Mouse (Mus musculus): Measurements from ENCODE around the gene Rnf19b. TPM values are rescaled to one million over a fixed set of nuclear protein-coding genes. Genes with fewer than 3 reads are reported as not detected.

Gene Rnf19b
- polyA plus RNA-seq, 1 experiment from 2014 or later: 36.3 TPM

- ATAC-seq (ENCODE audit: low read depth): no peak
- Histone ChIP-seq H3K9me3 (ENCODE audit: control insufficient read depth, low read length) (no peaks in the 10 kb centered on the region), H3K27ac (ENCODE audit: low read depth, low read length) (no peak overlapping the region), H3K4me3 (ENCODE audit: low read depth, low read length) (no peak overlapping the region), H3K4me1 (ENCODE audit: control insufficient read depth, insufficient read depth, low read length) (peaks cover 4% of the 10 kb centered on the region; the same call in 1 of the 2 replicates), H3K36me3 (ENCODE audit: control insufficient read depth, insufficient read depth, low read length) (no peaks in the 10 kb centered on the region), H3K9ac (replicated peaks; ENCODE audit: low read depth, low read length) (no peak overlapping the region), H3K27me3 (ENCODE audit: control insufficient read depth, insufficient read depth, low read length) (peaks cover 8% of the 10 kb centered on the region; the same call in 1 of the 2 replicates), H3K4me2 (ENCODE audit: low read depth, low read length) (no peak overlapping the region)
- WGBS: 17% methylated on average over 9 of the region's 9 CpGs
Observed at GRCm38 (mm10) chr4:129106073-129106472, 48.0 kb downstream of the Rnf19b start.

- Histone ChIP-seq H3K4me1 (ENCODE audit: control insufficient read depth, insufficient read depth, low read length) (peaks cover 8% of the 10 kb centered on the region; the same call in 1 of the 2 replicates), H3K9me3 (ENCODE audit: control insufficient read depth, low read length) (no peaks in the 10 kb centered on the region), H3K27me3 (ENCODE audit: control insufficient read depth, insufficient read depth, low read length) (peaks cover 8% of the 10 kb centered on the region; the same call in 1 of the 2 replicates), H3K9ac (replicated peaks; ENCODE audit: low read depth, low read length) (no peak overlapping the region), H3K4me2 (ENCODE audit: low read depth, low read length) (no peak overlapping the region), H3K27ac (ENCODE audit: low read depth, low read length) (no peak overlapping the region), H3K36me3 (ENCODE audit: control insufficient read depth, insufficient read depth, low read length) (no peaks in the 10 kb centered on the region), H3K4me3 (ENCODE audit: low read depth, low read length) (no peak overlapping the region)
- WGBS: 75% methylated on average over 10 of the region's 10 CpGs
- ATAC-seq (ENCODE audit: low read depth): no peak
Observed at GRCm38 (mm10) chr4:129107348-129107899, 49.4 kb downstream of the Rnf19b start.

- Histone ChIP-seq H3K9me3 (ENCODE audit: control insufficient read depth, low read length) (no peaks in the 10 kb centered on the region), H3K27ac (ENCODE audit: low read depth, low read length) (no peak overlapping the region), H3K4me3 (ENCODE audit: low read depth, low read length) (no peak overlapping the region), H3K4me2 (ENCODE audit: low read depth, low read length) (no peak overlapping the region), H3K4me1 (ENCODE audit: control insufficient read depth, insufficient read depth, low read length) (peaks cover 11% of the 10 kb centered on the region; the same call in 1 of the 2 replicates), H3K9ac (replicated peaks; ENCODE audit: low read depth, low read length) (no peak overlapping the region), H3K36me3 (ENCODE audit: control insufficient read depth, insufficient read depth, low read length) (no peaks in the 10 kb centered on the region), H3K27me3 (ENCODE audit: control insufficient read depth, insufficient read depth, low read length) (peaks cover 8% of the 10 kb centered on the region; the same call in 1 of the 2 replicates)
- ATAC-seq (ENCODE audit: low read depth): no peak
- 67% methylated on average over 7 of the region's 7 CpGs for WGBS
Observed at GRCm38 (mm10) chr4:129108624-129109023, 50.6 kb downstream of the Rnf19b start.

- 0 out of 2 replicates have a peak, but pooled peaks cover 3% of the 10 kb centered on the region for H3K27me3 ChIP-seq (ENCODE audit: control insufficient read depth, insufficient read depth, low read length)
- H3K27ac ChIP-seq (ENCODE audit: low read depth, low read length): no peak overlapping the region
- 92% methylated on average over 6 of the region's 6 CpGs for WGBS
- no peak overlapping the region for H3K4me3 ChIP-seq (ENCODE audit: low read depth, low read length)
- H3K4me2 ChIP-seq (ENCODE audit: low read depth, low read length): no peak overlapping the region
- peaks cover 8% of the 10 kb centered on the region; the same call in 1 of the 2 replicates for H3K4me1 ChIP-seq (ENCODE audit: control insufficient read depth, insufficient read depth, low read length)
- H3K36me3 ChIP-seq (ENCODE audit: control insufficient read depth, insufficient read depth, low read length): no peaks in the 10 kb centered on the region
- H3K9ac ChIP-seq (replicated peaks; ENCODE audit: low read depth, low read length): no peak overlapping the region
- no peak for ATAC-seq (ENCODE audit: low read depth)
- H3K9me3 ChIP-seq (ENCODE audit: control insufficient read depth, low read length): no peaks in the 10 kb centered on the region
Observed at GRCm38 (mm10) chr4:129110804-129111203, 52.7 kb downstream of the Rnf19b start.

- Histone ChIP-seq H3K9me3 (ENCODE audit: control insufficient read depth, low read length) (no peaks in the 10 kb centered on the region), H3K4me1 (ENCODE audit: control insufficient read depth, insufficient read depth, low read length) (peaks cover 8% of the 10 kb centered on the region; the same call in 1 of the 2 replicates), H3K4me2 (ENCODE audit: low read depth, low read length) (no peak overlapping the region), H3K9ac (replicated peaks; ENCODE audit: low read depth, low read length) (no peak overlapping the region), H3K27me3 (ENCODE audit: control insufficient read depth, insufficient read depth, low read length) (no peaks in the 10 kb centered on the region), H3K27ac (ENCODE audit: low read depth, low read length) (no peak overlapping the region), H3K36me3 (ENCODE audit: control insufficient read depth, insufficient read depth, low read length) (no peaks in the 10 kb centered on the region), H3K4me3 (ENCODE audit: low read depth, low read length) (no peak overlapping the region)
- ATAC-seq (ENCODE audit: low read depth): no peak
- 65% methylated on average over 11 of the region's 11 CpGs for WGBS
Observed at GRCm38 (mm10) chr4:129111350-129111749, 53.3 kb downstream of the Rnf19b start.

- no peak overlapping the region for H3K9ac ChIP-seq (replicated peaks; ENCODE audit: low read depth, low read length)
- no peak for ATAC-seq (ENCODE audit: low read depth)
- no peak overlapping the region for H3K4me3 ChIP-seq (ENCODE audit: low read depth, low read length)
- no peak overlapping the region for H3K27ac ChIP-seq (ENCODE audit: low read depth, low read length)
- peaks cover 8% of the 10 kb centered on the region; the same call in 1 of the 2 replicates for H3K4me1 ChIP-seq (ENCODE audit: control insufficient read depth, insufficient read depth, low read length)
- H3K4me2 ChIP-seq (ENCODE audit: low read depth, low read length): no peak overlapping the region; the same call in 1 of the 2 replicates
- no peaks in the 10 kb centered on the region for H3K27me3 ChIP-seq (ENCODE audit: control insufficient read depth, insufficient read depth, low read length)
- WGBS: 53% methylated on average over 13 of the region's 13 CpGs
- H3K36me3 ChIP-seq (ENCODE audit: control insufficient read depth, insufficient read depth, low read length): no peaks in the 10 kb centered on the region
- no peaks in the 10 kb centered on the region for H3K9me3 ChIP-seq (ENCODE audit: control insufficient read depth, low read length)
Observed at GRCm38 (mm10) chr4:129112231-129112630, 54.2 kb downstream of the Rnf19b start.

- no peaks in the 10 kb centered on the region for H3K27me3 ChIP-seq (ENCODE audit: control insufficient read depth, insufficient read depth, low read length)
- H3K4me1 ChIP-seq (ENCODE audit: control insufficient read depth, insufficient read depth, low read length): peaks cover 8% of the 10 kb centered on the region; the same call in 1 of the 2 replicates
- no peak overlapping the region for H3K4me2 ChIP-seq (ENCODE audit: low read depth, low read length)
- H3K4me3 ChIP-seq (ENCODE audit: low read depth, low read length): no peak overlapping the region
- no peak overlapping the region for H3K9ac ChIP-seq (replicated peaks; ENCODE audit: low read depth, low read length)
- peak; percentile 88 for ATAC-seq (ENCODE audit: low read depth)
- WGBS: 27% methylated on average over 28 of the region's 28 CpGs
- H3K36me3 ChIP-seq (ENCODE audit: control insufficient read depth, insufficient read depth, low read length): no peaks in the 10 kb centered on the region
- no peak overlapping the region for H3K27ac ChIP-seq (ENCODE audit: low read depth, low read length)
- H3K9me3 ChIP-seq (ENCODE audit: control insufficient read depth, low read length): no peaks in the 10 kb centered on the region
Observed at GRCm38 (mm10) chr4:129113083-129113988, 55.3 kb downstream of the Rnf19b start.

GRCm38 (mm10) chr4:129116703-129117102 lies 58.6 kb downstream of the Rnf19b start:
- H3K4me2 ChIP-seq (ENCODE audit: low read depth, low read length): no peak overlapping the region
- H3K27me3 ChIP-seq (ENCODE audit: control insufficient read depth, insufficient read depth, low read length): peaks cover 3% of the 10 kb centered on the region; the same call in 1 of the 2 replicates
- 89% methylated on average over 8 of the region's 8 CpGs for WGBS
- peaks cover 14% of the 10 kb centered on the region for H3K4me1 ChIP-seq (ENCODE audit: control insufficient read depth, insufficient read depth, low read length)
- H3K36me3 ChIP-seq (ENCODE audit: control insufficient read depth, insufficient read depth, low read length): no peaks in the 10 kb centered on the region
- H3K4me3 ChIP-seq (ENCODE audit: low read depth, low read length): no peak overlapping the region
- no peak overlapping the region for H3K9ac ChIP-seq (replicated peaks; ENCODE audit: low read depth, low read length)
- H3K9me3 ChIP-seq (ENCODE audit: control insufficient read depth, low read length): no peaks in the 10 kb centered on the region
- no peak overlapping the region for H3K27ac ChIP-seq (ENCODE audit: low read depth, low read length)
- no peak for ATAC-seq (ENCODE audit: low read depth)

Measured in neural tube, embryonic 14.5 days (tissue).